Mouse (Mus musculus) natural killer cell, adult 2 months (primary cell): ENCODE data around the gene Gabbr2.

Experiments used
- DNase-seq, 2 experiments: peaks; one replicate each; pipeline ENCODE4 v3.0.0; 2022; ENCODE audit warnings: low spot score in 2 of 2

Gabbr2 gene

GRCm38 (mm10) chr4:46991016-46991958 is at the start of gene Gabbr2:
Gene Gabbr2 (minus strand): TSS chr4:46991873.
- no peak for DNase-seq

- DNase-seq = no peak
Observed at GRCm38 (mm10) chr4:47039586-47039985, 47.9 kb upstream of the Gabbr2 start.

GRCm38 (mm10) chr4:47037321-47037657 is 45.6 kb upstream of the Gabbr2 start:
- DNase-seq = peak; percentile 45 to 71

- no peak for DNase-seq
Observed at GRCm38 (mm10) chr4:47036486-47037320, 45.0 kb upstream of the Gabbr2 start.

GRCm38 (mm10) chr4:47035536-47035935 is 43.9 kb upstream of the Gabbr2 start:
- DNase-seq = no peak

- no peak for DNase-seq
Observed at GRCm38 (mm10) chr4:47032171-47032570, 40.5 kb upstream of the Gabbr2 start.

- no peak for DNase-seq
Observed at GRCm38 (mm10) chr4:47028791-47029190, 37.1 kb upstream of the Gabbr2 start.

GRCm38 (mm10) chr4:47023949-47024348 is 32.3 kb upstream of the Gabbr2 start:
- DNase-seq = no peak

GRCm38 (mm10) chr4:47022804-47023603 is 31.3 kb upstream of the Gabbr2 start:
- no peak for DNase-seq

- DNase-seq = peak; percentile 32 to 62
Observed at GRCm38 (mm10) chr4:47020563-47020962, 28.9 kb upstream of the Gabbr2 start.

- DNase-seq = no peak
Observed at GRCm38 (mm10) chr4:47015156-47015555, 23.5 kb upstream of the Gabbr2 start.

- no peak for DNase-seq
Observed at GRCm38 (mm10) chr4:47012476-47012875, 20.8 kb upstream of the Gabbr2 start.

GRCm38 (mm10) chr4:47010400-47011231 is 18.9 kb upstream of the Gabbr2 start:
- peak; percentile 39 to 76 for DNase-seq

- DNase-seq = peak in 1 of 2 experiments; percentile 8
Observed at GRCm38 (mm10) chr4:47000626-47001395, 9.1 kb upstream of the Gabbr2 start.

- no peak for DNase-seq
Observed at GRCm38 (mm10) chr4:46997969-46998368, 6.3 kb upstream of the Gabbr2 start.

- DNase-seq = no peak
Observed at GRCm38 (mm10) chr4:46992827-46993473, 1.3 kb upstream of the Gabbr2 start.

- DNase-seq = no peak
Observed at GRCm38 (mm10) chr4:46991959-46992316, 265 bp upstream of the Gabbr2 start.

- no peak for DNase-seq
Observed at GRCm38 (mm10) chr4:46990281-46991015, 1.2 kb downstream of the Gabbr2 start.

GRCm38 (mm10) chr4:46989842-46990241 is 1.8 kb downstream of the Gabbr2 start:
- DNase-seq = no peak
